Mouse (Mus musculus): ENCODE data around the gene Nlrp6. TPM values are rescaled to one million over a fixed set of nuclear protein-coding genes. Genes with fewer than 3 reads are reported as not detected.

Nlrp6 gene
- polyA plus RNA-seq, 1 experiment = 0.32 TPM

GRCm38 (mm10) chr7:140951051-140951450, 30.3 kb downstream of the Nlrp6 start:
- Histone ChIP-seq H3K36me3 (ENCODE audit: control insufficient read depth, insufficient read depth, low read length) (no peaks in the 10 kb centered on the region), H3K27ac (ENCODE audit: control insufficient read depth, insufficient read depth, low read length) (no peak overlapping the region), H3K4me1 (replicated peaks; ENCODE audit: control insufficient read depth, insufficient read depth, low read length) (peaks cover 31% of the 10 kb centered on the region), H3K27me3 (ENCODE audit: control insufficient read depth, insufficient read depth, low read length) (no peaks in the 10 kb centered on the region), H3K4me3 (ENCODE audit: control insufficient read depth, insufficient read depth, low read length) (no peak overlapping the region)
- no peak for DNase-seq
- no peak for TF ChIP-seq POLR2A (IDR thresholded peaks at IDR 0.05; ENCODE audit: control insufficient read depth, extremely low read depth, insufficient read depth, low read length, poor library complexity)
- no peak for TF ChIP-seq CTCF (IDR thresholded peaks at IDR 0.05; ENCODE audit: borderline replicate concordance, control insufficient read depth, extremely low read depth, insufficient read depth, low read length, poor library complexity)
- WGBS = 96% methylated on average over 8 of the region's 8 CpGs

GRCm38 (mm10) chr7:140951765-140952164, 31.1 kb downstream of the Nlrp6 start:
- H3K36me3 ChIP-seq (ENCODE audit: control insufficient read depth, insufficient read depth, low read length) = no peaks in the 10 kb centered on the region
- no peaks in the 10 kb centered on the region for H3K27me3 ChIP-seq (ENCODE audit: control insufficient read depth, insufficient read depth, low read length)
- H3K27ac ChIP-seq (ENCODE audit: control insufficient read depth, insufficient read depth, low read length) = no peak overlapping the region
- TF ChIP-seq POLR2A (IDR thresholded peaks at IDR 0.05; ENCODE audit: control insufficient read depth, extremely low read depth, insufficient read depth, low read length, poor library complexity) = no peak
- no peak for TF ChIP-seq CTCF (IDR thresholded peaks at IDR 0.05; ENCODE audit: borderline replicate concordance, control insufficient read depth, extremely low read depth, insufficient read depth, low read length, poor library complexity)
- WGBS = 76% methylated on average over 6 of the region's 6 CpGs
- DNase-seq = no peak
- H3K4me3 ChIP-seq (ENCODE audit: control insufficient read depth, insufficient read depth, low read length) = no peak overlapping the region
- H3K4me1 ChIP-seq (replicated peaks; ENCODE audit: control insufficient read depth, insufficient read depth, low read length) = peaks cover 24% of the 10 kb centered on the region

GRCm38 (mm10) chr7:140952441-140952840, 31.7 kb downstream of the Nlrp6 start:
- peaks cover 17% of the 10 kb centered on the region; the same call in 1 of the 2 replicates for H3K4me1 ChIP-seq (replicated peaks; ENCODE audit: control insufficient read depth, insufficient read depth, low read length)
- H3K4me3 ChIP-seq (ENCODE audit: control insufficient read depth, insufficient read depth, low read length) = no peak overlapping the region
- WGBS = 87% methylated on average over 7 of the region's 7 CpGs
- no peaks in the 10 kb centered on the region for H3K27me3 ChIP-seq (ENCODE audit: control insufficient read depth, insufficient read depth, low read length)
- H3K27ac ChIP-seq (ENCODE audit: control insufficient read depth, insufficient read depth, low read length) = no peak overlapping the region
- H3K36me3 ChIP-seq (ENCODE audit: control insufficient read depth, insufficient read depth, low read length) = no peaks in the 10 kb centered on the region
- no peak for DNase-seq
- TF ChIP-seq POLR2A (IDR thresholded peaks at IDR 0.05; ENCODE audit: control insufficient read depth, extremely low read depth, insufficient read depth, low read length, poor library complexity) (no peak), CTCF (IDR thresholded peaks at IDR 0.05; ENCODE audit: borderline replicate concordance, control insufficient read depth, extremely low read depth, insufficient read depth, low read length, poor library complexity) (no peak)

GRCm38 (mm10) chr7:140953133-140953532, 32.4 kb downstream of the Nlrp6 start:
- DNase-seq = no peak
- Histone ChIP-seq H3K27me3 (ENCODE audit: control insufficient read depth, insufficient read depth, low read length) (no peaks in the 10 kb centered on the region), H3K36me3 (ENCODE audit: control insufficient read depth, insufficient read depth, low read length) (no peaks in the 10 kb centered on the region), H3K4me3 (ENCODE audit: control insufficient read depth, insufficient read depth, low read length) (no peak overlapping the region), H3K4me1 (replicated peaks; ENCODE audit: control insufficient read depth, insufficient read depth, low read length) (peaks cover 16% of the 10 kb centered on the region; the same call in 1 of the 2 replicates), H3K27ac (ENCODE audit: control insufficient read depth, insufficient read depth, low read length) (no peak overlapping the region)
- no peak for TF ChIP-seq POLR2A (IDR thresholded peaks at IDR 0.05; ENCODE audit: control insufficient read depth, extremely low read depth, insufficient read depth, low read length, poor library complexity)
- TF ChIP-seq CTCF (IDR thresholded peaks at IDR 0.05; ENCODE audit: borderline replicate concordance, control insufficient read depth, extremely low read depth, insufficient read depth, low read length, poor library complexity) = no peak
- 81% methylated on average over 11 of the region's 11 CpGs for WGBS

- Histone ChIP-seq H3K4me3 (ENCODE audit: control insufficient read depth, insufficient read depth, low read length) (no peak overlapping the region), H3K36me3 (ENCODE audit: control insufficient read depth, insufficient read depth, low read length) (no peaks in the 10 kb centered on the region), H3K4me1 (replicated peaks; ENCODE audit: control insufficient read depth, insufficient read depth, low read length) (peaks cover 16% of the 10 kb centered on the region; the same call in 1 of the 2 replicates), H3K27ac (ENCODE audit: control insufficient read depth, insufficient read depth, low read length) (no peak overlapping the region), H3K27me3 (ENCODE audit: control insufficient read depth, insufficient read depth, low read length) (no peaks in the 10 kb centered on the region)
- DNase-seq = no peak
- WGBS = 25% methylated on average over 15 of the region's 15 CpGs
- TF ChIP-seq POLR2A (IDR thresholded peaks at IDR 0.05; ENCODE audit: control insufficient read depth, extremely low read depth, insufficient read depth, low read length, poor library complexity) = no peak
- TF ChIP-seq CTCF (IDR thresholded peaks at IDR 0.05; ENCODE audit: borderline replicate concordance, control insufficient read depth, extremely low read depth, insufficient read depth, low read length, poor library complexity) = no peak
These were observed 33.4 kb downstream of the Nlrp6 start for GRCm38 (mm10) chr7:140953800-140954732.

DNA sequence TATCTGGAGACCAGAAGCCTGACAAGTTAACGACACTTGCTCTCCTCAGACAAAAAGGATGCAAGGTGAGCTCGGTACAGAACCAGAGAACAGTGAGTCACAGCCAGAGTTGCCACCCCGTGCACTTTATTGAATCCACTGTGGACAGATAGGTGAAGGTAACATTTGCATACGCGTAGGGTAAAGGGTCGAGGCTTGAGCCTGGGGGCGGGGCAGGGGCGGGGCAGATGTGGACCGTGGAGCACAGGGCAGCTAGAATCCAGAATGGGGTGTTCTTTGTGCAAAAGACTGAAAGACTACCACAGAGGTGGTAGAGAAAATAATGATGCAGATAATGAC, 34.0 kb downstream of the Nlrp6 start:
- H3K36me3 ChIP-seq (ENCODE audit: control insufficient read depth, insufficient read depth, low read length) = no peaks in the 10 kb centered on the region
- no peak overlapping the region for H3K27ac ChIP-seq (ENCODE audit: control insufficient read depth, insufficient read depth, low read length)
- H3K4me3 ChIP-seq (ENCODE audit: control insufficient read depth, insufficient read depth, low read length) = no peak overlapping the region
- TF ChIP-seq CTCF (IDR thresholded peaks at IDR 0.05; ENCODE audit: borderline replicate concordance, control insufficient read depth, extremely low read depth, insufficient read depth, low read length, poor library complexity) = no peak
- no peak for TF ChIP-seq POLR2A (IDR thresholded peaks at IDR 0.05; ENCODE audit: control insufficient read depth, extremely low read depth, insufficient read depth, low read length, poor library complexity)
- DNase-seq = no peak
- 10% methylated on average over 9 of the region's 9 CpGs for WGBS
- no peaks in the 10 kb centered on the region for H3K27me3 ChIP-seq (ENCODE audit: control insufficient read depth, insufficient read depth, low read length)
- H3K4me1 ChIP-seq (replicated peaks; ENCODE audit: control insufficient read depth, insufficient read depth, low read length) = peaks cover 16% of the 10 kb centered on the region; the same call in 1 of the 2 replicates
